Mouse (Mus musculus): Measurements from ENCODE around the gene Glrx5. TPM values are rescaled to one million over a fixed set of nuclear protein-coding genes. Genes with fewer than 3 reads are reported as not detected.

Gene Glrx5
- total RNA-seq, 2 experiments from 2014 or later: 83.8 to 111 TPM

- no peak for DNase-seq
Observed at GRCm38 (mm10) chr12:105003715-105004114, 28.8 kb upstream of the Glrx5 start.

DNA sequence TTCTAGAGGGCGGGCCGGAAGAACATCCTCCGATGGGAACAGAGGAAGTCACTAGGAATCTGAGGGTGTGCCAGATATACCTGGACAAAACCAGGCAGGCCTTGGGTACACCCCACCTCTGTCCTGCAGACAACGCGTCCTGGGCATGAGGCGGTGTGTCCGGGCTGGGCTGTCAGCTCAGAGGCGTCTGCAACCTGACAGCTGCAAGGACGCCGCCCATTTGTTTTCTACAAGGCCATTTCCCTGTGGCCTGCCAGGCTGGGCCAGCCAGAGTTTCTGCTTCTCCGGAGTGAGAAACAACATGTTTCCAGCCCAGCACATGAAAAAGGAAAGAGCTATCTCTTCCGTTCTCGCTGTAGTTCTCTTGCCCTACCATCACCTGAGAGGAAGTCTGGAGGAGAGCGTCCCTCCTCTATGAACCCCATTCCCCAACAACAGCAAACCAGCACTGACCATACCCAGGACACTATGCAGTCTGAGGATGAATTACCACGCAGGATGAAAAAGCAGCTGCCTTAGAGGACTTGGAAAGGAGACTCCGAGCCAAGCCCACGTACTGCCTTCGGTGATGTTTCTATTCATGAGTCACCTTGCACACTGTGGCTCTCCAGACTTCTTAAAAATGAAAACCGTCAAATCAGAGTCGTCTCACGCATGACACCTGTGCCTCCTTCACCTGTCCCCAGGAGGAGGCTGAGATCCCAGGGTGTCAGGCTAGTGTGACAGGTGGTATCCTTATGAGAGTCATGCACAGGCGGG, 27.4 kb upstream of the Glrx5 start:
- DNase-seq: peak in 1 of 2 experiments; percentile 49

- DNase-seq: no peak
Observed at GRCm38 (mm10) chr12:105005715-105005972, 26.8 kb upstream of the Glrx5 start.

GRCm38 (mm10) chr12:105008150-105008549, 24.3 kb upstream of the Glrx5 start:
- no peak for DNase-seq

GRCm38 (mm10) chr12:105008752-105009178, 23.7 kb upstream of the Glrx5 start:
- DNase-seq: peak; percentile 59 to 80

- peak; percentile 90 for DNase-seq
Observed at GRCm38 (mm10) chr12:105009370-105010212, 22.9 kb upstream of the Glrx5 start, which contains the start of gene Syne3. TSS of gene Syne3 (minus strand) at chr12:105009809.

GRCm38 (mm10) chr12:105010213-105010790, 22.2 kb upstream of the Glrx5 start:
- no peak for DNase-seq

GRCm38 (mm10) chr12:105011589-105011988, 20.9 kb upstream of the Glrx5 start:
- no peak for DNase-seq

GRCm38 (mm10) chr12:105012314-105012713, 20.2 kb upstream of the Glrx5 start:
- DNase-seq: no peak

DNA sequence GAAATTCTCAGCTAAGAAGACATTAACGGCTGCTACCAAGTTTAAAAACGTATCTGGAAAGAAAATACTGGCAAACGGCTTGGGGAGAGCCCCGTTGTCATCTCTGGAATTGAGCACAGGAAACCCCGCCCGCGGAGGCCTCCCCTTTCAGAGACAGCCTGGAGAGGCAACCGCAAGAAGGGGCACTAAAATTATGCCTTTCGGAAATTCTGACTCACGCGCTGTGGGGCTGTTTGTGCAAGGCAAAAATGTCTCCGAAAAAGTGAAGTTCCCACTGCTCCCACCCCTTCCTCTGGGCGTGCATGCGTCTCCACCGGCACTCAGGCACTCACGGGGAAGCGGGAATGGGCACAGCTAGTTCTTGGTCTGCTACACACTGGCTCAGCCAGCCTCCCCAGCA, 19.4 kb upstream of the Glrx5 start:
- DNase-seq: peak; percentile 84 to 94

DNA sequence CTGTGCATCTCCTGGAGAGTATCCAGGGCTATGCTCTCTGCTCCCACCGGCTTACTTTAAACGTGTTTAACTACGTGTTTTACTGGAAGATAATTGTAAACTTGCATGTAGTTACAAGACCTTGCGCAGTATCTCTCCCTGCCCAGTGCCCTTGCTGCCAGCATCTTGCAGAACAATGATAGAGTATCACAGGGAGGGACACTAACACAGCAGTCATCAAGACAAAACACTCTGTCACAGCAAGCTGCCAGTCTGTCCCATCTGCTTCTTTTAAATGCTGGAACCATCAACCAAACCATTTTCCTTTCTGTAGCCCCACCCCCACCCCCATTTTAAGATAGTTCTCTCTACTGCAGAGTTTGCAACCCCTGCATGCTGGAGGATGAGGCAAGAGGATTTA, 16.3 kb upstream of the Glrx5 start:
- no peak for DNase-seq

- DNase-seq: no peak
Observed at GRCm38 (mm10) chr12:105016639-105017038, 15.8 kb upstream of the Glrx5 start.

- peak; percentile 86 to 90 for DNase-seq
Observed at GRCm38 (mm10) chr12:105019359-105020219, 12.9 kb upstream of the Glrx5 start.

DNA sequence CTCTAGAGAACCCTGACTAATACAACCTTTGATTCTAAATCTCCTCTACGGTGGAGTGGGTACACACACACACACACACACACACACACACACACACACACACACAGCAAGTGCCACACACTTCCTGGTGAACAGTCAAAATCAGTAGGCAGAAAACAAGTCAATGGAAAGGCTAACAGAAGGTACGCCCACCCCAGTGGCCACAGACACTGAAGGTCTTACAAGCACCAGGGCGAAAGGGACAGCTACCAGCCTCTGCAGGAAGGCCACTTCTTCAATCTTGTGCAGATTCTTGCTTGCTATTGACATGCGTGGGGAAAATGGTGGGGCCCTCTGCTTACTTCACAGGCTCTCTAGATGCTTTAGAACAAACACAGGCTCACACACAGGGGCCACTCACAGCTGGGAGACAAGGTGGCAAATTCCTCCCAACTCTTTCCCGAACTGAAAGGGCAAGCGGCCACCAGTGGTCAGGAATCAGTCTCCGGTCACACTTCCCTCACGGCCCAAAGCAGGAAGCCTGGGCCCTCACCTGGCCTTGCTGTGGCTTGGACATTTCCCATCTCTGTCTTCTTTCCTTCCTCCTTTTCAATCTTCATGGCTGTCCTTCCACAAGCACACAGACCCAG, 10.9 kb upstream of the Glrx5 start:
- no peak for DNase-seq

DNA sequence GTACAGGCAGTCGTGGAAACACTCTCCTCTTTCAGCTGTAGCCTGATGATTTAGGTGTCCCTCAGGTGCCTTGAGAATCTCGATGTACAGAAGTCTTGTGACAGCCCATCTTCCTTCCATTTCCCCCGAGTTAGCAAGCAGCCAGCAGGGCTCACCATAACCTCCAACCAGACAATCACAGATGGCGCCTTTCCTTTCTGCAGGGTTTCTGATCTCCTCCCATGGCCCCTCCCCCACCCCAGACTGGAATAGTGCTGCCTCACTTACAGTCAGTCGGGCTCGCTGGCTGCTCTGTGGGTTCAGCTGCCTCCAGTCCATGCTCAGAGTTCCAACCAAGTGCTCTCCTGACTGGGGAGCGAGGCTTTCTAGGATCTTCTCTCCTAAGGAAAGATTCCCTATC, 10.3 kb upstream of the Glrx5 start:
- DNase-seq: no peak

GRCm38 (mm10) chr12:105022776-105023175, 9.7 kb upstream of the Glrx5 start:
- DNase-seq: no peak

GRCm38 (mm10) chr12:105025271-105025946, 7.1 kb upstream of the Glrx5 start:
- peak; percentile 64 to 87 for DNase-seq

- no peak for DNase-seq
Observed at GRCm38 (mm10) chr12:105025947-105026586, 6.4 kb upstream of the Glrx5 start.

- DNase-seq: peak; percentile 82 to 85
Observed at GRCm38 (mm10) chr12:105027323-105027991, 5.0 kb upstream of the Glrx5 start.

DNA sequence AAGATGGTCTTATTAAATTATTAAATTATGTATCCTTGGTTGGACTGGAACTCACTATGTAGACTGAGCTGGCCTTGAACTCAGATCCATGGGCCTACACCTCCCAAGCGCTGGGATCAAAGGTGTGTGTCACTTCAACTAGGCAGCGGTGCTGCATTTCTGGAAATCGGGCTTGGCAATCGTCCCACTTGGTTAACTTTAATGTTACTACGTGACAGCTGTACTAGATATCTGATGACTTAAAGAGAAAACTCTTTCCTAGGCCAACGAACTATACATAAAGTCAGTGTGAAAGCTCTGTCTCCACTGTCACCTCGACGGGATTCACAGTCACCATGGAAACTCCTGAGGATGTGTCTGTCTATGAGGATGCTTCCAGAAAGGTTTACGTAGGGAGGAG, 2.6 kb upstream of the Glrx5 start:
- DNase-seq: no peak

Measured in heart, adult 18-20 months (tissue).